Mouse (Mus musculus) cerebellum, postnatal 4 days (tissue): ENCODE results near the gene Stambpl1.
A peak's percentile ranks its signal among the peaks of the same experiment; 100 is the strongest.

Experiments
- DNase-seq, 2 experiments: peaks; one replicate each; pipeline ENCODE4 v3.0.0; 2022; ENCODE audit warnings: low spot score in 2 of 2, mixed read lengths in 1 of 2

Gene Stambpl1

DNA sequence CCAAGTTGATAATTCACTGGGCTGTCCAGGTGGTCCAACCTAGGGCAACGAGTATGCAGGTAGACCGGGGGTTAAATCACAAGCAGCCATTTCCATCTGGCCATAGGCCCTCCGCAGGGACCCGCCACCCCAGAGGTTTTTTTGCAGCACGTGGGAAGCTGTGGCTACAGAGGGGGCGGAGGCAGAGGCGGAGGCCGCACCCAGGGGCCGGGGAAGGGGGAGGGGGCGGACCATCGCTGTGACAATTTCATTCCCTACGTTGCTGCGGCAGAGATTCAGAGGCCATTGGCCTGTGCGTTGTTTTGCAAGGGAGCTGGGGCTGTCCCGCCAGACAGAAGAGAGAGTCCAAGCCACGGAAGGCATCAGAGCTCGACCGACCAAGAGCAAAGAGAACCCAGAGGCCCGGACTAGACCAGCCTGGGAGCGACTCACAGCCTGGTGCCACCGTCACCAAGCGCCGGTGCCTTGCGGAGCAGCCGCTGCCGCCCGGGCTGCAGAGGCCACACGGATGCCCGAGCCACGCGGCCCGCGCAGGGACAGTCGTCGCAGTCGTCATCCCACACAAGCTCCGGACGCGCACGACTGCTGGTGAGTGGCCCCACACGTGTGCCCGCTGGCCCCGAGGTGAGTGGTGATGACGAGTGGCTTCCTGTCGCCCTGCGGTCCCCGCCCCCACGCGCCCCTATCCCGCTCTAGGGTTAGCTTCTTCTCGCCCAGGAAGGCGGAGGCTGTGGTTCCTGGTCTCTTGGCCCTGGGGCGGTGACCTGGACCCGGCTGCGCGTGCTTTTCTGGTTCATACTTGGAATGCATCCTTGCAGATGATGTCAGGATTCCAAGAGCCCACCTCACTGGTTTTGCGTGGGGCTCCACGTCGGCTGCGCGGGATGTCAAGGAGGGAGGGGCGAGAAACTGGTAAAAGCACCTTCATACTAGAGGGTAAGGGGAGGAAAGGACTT is at the start of gene Stambpl1:
Stambpl1 (plus strand) TSS at position 222 of the 956 bp plus-strand sequence.
- DNase-seq: peak; percentile 56 to 57

DNA sequence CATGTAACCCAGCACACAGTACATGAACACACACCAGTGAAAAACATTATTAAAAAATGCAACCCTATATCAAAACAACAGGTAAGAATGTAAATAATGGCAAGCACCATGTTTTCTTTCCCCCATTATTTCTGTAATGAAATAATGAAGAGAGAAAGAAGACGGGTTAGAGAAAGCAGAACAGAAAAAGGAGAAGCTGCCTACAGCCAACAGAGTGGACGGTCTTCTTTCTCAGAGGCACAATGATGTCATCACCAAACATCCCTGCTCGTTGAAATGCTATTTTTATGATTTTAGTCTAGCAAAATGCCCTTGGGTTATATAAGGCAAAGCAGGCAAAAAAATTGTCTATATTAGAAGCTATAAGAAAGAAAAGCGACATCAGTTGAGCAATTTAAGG is 43.6 kb upstream of the Stambpl1 start:
- no peak for DNase-seq

DNA sequence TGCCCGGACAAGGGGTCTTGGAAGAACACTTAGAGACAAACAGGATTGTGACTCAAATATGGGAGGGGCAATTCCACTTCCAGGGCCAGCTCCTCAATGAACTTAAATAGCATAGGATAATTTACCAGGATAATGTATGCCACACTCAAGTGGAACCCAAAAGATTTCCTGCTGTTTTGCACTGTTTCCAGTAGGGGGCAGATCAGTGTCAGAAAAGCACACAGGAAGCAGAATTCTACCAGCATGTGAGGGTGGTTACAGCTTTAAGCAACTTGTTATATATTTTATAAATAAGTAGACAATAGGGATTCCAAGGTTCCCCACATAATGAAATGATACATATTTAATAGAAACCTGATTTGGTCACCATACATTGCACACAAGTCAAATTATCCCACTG is 40.1 kb upstream of the Stambpl1 start:
- DNase-seq: no peak

DNA sequence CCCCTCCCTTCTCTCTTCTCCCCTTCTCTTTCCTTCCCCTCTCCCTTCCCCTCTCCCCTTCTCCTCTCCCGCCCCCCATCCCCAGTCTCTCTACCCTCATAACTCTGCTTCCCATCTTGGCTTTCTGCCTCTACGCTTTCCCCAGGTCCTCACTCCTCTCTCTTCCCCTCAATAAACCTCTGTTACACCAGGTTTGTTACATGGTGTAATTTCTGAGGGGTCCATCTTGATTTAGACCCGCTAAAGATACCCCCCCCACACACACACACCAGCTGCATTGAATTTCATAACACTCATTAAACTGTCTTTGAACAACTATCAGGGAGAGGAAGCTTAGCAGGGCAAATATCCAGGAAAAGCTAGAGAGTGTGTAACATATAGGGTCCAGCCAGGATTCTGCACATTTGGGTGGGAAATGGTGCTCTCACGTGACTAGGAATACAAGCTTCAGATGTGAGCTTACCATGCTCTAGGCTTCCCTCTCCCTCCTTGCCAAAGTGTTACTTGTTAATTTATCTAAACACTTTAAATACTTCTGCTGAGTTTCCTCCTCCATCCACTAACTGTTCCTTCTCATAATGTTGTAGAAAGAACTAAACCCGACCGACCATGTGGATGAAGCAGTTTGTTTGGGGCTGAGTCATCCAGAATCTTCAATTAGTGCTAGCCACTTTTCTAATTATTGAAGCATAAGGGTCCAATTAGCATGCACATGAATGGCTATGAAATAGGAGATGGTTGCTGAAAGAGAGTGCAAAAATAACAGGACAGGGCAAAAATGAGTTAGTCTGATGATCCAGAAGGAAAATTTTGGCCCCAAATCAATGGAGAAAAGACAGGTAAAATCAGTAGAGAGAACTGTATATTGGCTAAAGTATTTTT is 38.5 kb upstream of the Stambpl1 start:
- no peak for DNase-seq

DNA sequence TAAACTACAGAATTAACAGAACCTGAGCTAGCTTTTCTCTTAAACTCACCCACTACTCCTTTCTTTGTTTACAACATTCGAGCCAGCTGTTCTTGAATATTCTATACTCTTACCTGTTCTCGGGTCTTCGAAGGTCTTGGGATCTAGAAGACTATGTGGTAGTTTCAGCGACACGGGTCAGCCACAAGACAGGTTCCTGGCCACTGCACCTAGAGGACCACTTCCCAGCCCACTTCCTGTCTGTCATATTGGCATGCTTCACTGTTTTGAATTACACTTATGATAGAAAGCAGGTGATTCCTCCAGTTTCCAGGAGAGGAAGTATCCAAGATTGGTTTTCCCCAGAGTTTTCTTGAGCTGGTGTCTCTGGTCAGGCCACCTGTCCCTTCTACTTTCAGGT is 29.3 kb upstream of the Stambpl1 start:
- no peak for DNase-seq

DNA sequence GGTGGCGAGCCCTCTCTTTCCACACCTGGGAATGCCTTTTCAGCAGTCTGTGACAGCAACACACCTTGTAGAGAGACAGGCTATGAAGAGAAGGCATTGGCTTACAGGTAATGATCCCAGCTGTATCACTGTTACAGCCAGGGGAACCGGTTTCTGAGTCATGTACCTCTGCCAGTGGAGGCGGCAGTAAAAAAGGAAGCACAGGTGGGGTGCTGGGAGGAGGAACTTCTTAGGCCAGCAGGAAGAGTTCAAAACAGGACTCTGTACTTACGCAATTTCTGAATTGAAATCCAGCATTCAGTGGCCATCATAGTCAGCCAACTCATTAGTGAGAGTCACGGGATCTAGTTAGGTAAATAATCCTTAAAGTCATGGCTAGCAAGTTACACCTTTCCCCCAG is 26.1 kb upstream of the Stambpl1 start, which contains the start of gene Ankrd22:
Ankrd22 (minus strand) TSS at position 163 of the 400 bp plus-strand sequence.
- DNase-seq: no peak

DNA sequence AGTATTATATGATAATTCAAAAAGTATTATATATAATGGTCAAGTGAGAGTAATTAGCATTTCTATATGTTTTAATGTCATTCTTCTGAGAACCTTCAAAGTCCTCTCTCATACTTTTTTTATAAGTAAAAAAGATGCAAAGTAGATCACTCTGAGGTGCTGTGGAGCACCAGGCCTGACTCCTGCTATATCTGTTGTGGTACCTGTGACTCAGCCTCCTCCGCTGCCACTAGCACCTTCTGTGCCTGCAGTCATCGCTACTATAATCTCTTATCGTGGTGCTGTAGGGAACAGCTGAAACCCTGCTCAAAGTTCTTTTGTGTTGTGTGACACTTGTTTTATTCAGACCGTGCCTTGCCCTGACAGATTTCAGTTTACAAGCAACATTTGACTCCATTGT is 25.6 kb upstream of the Stambpl1 start:
- DNase-seq: no peak

DNA sequence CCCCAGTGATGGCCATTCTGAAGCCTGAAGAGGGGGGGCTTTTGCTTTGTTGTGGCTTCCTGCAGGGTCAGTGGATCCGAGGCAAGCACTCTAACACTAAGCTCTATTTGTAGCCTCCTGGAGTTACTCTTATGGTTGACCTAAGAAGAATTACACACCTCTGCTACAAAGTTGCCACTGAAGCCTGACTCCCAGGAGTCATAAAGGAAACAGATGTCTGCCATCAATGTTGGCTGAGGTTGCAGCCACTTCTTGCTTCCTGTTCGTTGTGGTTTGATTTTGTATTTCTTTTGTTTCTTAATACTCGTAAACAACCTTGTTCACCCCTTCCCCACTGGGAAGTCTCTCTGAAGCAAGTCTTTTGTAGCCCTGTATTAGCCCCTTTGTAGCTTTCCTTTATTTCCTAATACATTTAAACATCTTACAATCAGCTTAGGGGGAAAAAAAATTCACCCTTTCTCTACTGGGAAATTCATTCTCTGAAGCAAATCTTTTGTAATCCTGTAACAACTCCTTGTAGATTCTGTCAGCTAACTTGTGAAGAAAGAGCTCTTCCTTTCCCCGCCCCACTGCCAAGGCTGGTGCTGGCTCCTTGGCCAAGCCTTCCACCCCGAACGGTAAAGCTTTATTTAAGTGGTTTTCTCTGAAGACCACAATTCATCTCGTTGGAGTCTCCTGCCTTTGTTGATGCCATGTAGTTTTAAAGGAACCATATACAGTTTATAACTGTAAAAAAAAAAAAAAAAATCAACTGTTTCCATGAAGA is 23.9 kb upstream of the Stambpl1 start:
- DNase-seq: no peak

DNA sequence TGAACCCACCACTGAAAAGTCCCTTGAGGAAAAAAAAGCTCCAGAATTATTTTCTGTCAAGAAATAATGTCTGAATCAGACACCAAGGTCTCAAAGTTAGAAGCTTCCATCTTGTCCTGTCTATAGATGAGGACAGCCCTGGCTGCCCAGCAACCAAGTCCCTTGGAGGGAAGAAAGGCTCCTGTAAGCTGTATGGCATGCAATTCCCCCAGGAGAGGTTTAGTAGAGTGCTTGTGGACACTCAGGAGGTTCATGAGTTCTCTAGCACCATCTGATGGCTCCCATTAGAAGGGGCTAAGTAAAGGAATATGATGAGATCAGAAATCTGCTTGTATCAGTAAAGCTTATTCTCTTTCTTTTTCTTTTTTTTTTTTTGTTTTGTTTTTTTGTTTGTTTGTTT is 22.9 kb upstream of the Stambpl1 start:
- no peak for DNase-seq

DNA sequence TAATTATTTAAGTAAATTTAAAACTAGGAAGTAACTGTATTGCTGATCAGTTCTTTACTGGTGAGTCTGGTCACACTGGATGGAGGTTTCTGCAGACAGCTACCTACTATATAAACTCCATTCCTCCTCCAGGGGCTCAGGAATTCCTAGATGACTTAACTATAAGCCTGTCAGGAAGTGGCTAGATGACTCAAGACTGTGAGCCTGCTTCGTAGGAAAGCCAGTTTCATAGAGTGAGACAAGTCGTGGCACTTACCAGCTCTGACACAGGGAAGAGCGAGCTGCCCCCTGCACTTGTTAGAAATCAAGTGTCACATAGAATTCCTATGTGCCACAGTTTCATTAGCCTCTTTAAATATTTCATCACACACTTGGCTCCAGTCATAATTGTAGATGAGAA is 20.9 kb upstream of the Stambpl1 start:
- no peak for DNase-seq

DNA sequence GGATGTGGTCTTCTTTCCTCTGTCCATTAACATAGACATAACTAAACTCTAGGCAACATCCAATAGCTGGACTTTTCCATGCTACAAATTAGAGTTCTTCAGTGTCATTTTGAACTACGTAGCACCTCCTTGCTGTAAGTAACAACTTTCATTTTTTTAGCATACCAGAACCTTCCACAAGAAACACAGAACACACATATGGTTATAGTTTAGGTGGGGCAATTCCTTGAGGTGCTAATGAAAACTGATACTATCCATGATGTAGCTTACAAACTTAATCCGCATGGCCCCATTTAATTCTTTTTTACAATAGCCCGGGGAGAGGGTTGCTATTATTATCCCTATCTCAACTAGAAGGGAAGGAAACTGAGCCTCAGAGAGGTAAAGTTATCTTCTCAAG is 18.0 kb upstream of the Stambpl1 start:
- no peak for DNase-seq

DNA sequence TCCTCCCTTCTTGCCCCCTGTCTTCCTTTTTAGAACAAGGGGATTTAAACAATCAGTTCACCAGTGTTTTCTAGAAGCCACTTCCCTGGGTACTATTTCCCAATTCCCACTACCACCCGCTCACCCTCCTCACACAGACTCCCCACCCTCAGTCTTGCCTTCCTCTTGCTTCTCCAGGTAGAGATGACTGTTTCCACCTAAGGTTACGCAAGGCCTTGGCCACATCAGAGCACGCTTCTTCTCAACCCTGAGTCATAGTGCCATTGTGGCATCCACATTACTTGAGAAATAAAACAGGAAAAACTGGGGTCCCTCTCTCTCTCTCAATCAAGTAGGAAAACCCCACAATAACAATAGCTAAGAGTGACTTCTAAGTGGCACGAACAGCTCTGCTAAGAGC is 12.9 kb upstream of the Stambpl1 start:
- no peak for DNase-seq

DNA sequence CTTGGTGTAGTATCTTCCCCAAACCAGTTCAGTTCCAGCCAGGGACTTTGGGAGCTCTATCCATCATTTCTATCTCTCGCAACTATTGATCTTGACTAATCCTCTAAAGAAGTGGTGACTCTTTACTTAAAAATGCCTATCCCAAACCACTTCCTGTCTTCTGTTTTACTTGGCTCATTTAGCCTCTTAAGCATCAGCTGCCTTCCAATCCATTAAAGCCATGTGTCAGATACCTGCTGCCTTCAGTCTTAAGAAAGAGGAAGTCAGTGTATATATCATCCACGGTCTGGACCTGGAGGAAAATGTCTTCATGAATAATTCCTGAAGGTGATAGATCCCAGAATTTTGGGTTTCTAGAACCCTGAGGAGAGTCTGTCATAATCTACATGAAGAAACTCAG is 11.7 kb upstream of the Stambpl1 start:
- DNase-seq: no peak

DNA sequence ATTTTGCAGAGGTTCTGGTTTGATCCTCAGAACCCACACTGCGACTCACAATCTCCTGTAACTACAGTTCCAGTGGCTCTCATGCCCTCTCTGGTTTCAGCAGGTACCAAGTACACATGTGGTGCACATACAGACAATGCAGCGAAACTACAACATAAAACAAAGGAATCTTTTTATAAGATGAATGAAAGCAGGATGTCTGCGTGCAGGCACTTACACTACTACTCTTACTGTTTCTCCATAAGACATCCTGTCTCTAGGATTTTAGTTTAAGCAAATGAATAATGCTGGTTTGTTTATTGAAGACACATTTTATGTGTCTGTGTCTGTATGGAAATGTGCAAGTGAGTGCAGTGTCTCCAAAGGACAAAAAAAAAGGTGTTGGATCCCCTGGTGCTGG is 10.8 kb upstream of the Stambpl1 start:
- no peak for DNase-seq

DNA sequence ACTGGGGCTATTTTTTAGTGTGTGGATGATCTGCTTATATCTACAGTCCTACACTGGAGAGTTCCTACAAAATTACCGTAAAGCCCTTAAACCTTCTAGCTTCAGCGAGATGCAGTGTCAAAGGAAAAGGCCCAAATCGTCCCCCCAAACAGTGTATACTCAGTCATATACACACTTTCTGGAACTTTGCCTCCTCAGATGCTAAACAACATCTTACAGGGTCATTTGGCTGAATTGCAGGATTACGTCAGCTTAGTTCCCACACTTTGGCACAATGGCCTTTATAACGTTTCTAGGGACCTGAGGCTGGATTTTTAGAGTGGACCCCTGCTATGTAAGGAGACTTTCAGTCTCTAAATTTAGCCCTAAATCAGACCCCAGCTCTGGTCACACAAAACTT is 9.5 kb upstream of the Stambpl1 start:
- DNase-seq: no peak

DNA sequence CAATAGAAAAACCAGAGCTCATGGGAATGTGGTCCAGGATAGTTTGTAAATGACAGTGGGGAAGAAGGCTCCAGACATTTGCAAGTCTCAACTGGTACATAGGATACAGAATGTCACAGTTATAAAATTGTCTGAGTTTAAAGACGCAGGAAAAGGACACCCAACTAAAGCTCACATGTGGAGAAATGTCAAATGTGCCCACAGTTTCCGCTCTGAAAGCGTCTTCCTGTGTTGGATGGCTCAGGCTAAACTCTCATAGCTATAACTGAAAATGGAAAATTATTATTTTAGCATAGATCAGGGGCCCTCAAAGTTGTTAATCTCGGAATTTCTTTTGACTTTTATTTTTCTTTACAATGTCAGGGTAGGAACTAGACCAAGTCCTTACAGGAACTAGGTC is 5.2 kb upstream of the Stambpl1 start:
- DNase-seq: no peak

DNA sequence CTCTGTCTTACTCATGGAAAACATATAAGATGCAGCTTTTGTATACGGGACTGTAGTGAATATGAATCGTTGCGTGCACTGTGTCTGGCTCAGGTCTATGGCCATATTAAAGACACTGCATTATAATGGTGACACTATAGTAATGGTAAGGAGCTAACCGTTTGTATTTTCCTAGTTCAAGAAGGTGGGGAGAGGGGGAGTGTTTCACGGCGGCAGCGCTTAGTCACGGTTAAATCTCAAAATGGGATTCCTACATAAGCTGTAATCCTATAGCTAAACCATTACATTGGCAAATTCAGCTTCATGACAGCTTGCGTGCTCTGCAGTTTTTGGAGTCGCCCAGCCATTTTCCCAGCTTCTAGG is 403 bp upstream of the Stambpl1 start:
- no peak for DNase-seq

DNA sequence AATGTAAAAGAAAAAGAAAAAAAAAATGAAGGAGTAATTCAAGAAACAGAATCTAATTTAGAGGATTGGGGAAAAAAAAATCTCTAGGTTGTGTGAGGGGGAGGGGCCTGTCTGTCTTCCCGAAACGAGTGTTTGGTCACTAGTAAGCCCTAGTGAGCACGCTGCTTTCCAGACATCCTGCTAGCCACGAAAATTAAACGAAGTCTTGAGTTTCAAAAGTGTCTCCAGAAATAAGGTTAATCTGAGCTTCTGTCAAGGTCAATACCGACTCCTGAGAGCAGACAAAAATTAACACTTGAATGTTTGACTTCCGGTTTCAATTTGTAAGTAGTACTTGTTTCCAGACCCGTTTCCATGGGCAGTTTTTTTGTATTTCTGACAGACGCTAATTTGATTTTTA is 1.1 kb downstream of the Stambpl1 start:
- DNase-seq: no peak

DNA sequence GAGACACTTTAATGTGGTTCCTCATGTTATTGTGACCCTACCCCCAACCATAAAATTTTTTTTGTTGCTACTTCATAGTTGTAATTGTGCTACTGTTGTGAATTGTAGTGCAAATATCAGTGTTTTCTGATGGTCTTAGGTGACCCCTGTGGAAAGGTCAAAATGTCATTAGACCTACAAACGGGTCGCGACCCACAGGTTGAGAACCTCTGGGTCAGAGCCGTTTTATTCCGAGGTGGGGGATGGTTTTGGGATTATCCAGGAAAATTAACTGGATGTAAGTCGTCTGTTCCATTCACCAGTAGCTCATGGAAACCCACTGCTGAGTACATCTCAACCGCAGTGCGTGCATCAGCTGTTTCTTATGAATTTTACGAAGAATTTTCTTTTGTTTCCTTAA is 1.7 kb downstream of the Stambpl1 start:
- no peak for DNase-seq

DNA sequence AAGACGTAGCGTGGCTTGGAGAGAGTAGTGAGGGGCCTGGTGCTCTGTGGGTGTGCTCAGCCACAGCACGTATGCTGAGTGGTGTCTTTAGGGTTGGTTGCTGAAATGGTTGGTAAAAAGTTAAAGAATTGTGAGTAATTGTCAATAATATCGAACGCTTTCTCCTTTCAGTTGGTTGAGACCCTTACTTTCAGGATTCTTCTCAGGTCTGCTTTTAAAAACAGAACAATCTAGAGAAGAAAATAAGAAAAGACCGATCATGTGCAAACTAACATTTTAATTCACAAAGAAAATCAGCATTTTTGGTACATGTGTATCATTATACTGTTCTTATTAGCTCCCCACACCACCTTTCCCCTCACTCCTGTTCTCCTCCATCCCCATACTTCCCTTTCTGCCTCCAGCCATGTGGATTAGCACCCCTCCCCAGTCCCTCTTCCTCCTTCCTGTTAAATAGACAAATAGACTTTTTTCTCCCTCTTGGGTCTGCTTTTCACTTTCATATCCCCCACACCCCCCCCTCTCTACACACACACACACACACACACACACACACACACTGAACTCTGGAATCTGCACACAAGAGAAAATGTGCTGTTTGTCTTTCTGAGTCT is 2.2 kb downstream of the Stambpl1 start:
- DNase-seq: no peak

DNA sequence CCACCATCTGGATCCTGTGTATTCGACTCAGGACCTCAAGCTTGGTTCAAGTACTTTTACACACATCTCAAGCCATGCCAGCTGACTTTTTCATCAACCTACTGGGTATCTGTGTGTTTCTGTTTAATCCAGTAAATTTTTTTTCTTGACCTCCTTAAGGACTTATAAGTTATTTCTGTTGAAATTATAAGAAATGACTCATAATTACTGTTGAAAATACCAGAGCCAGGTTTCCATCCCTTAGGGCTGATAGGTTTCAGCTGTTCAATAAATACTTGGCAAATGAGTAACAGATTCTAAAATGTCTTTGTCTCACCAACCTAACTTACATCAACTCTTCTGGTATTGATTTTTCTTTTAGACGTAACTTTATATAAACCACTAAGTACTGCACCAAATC is 3.0 kb downstream of the Stambpl1 start:
- no peak for DNase-seq

DNA sequence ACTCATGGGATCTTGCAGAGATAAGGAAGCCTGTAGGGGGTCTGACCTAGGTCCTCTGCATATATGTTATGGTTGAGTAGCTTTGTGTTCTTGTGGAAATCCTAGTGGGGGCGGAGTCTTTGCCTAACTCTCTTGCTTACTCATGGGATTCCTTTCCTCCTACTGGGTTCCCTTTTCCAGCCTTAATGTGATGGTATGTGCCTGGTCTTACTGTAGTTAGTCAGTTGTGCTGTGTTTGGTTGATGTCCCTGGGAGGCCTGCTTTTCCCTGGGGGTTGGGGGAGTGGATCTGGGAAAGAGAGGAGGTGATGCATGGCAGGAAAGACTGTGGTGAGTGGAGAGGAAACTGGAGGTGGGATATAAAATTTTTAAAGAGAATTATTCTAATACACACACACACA is 6.0 kb downstream of the Stambpl1 start:
- DNase-seq: no peak
